14 mouse cellular contexts compared by ENCODE assay signal in genomic region chr11:102107732-102108131, GRCm38 (mm10). TPM values are rescaled to one million over a fixed set of nuclear protein-coding genes. Genes with fewer than 3 reads are reported as not detected.
DNase-seq lines count a peak whose midpoint lies in the region; ATAC-seq lines count a peak whose summit lies in the region.
"Had no signal": no experiment of that assay in that cellular context is flagged by ENCODE, and none has a peak within 500 bp of the region (broad histone marks: within the 10 kb centered on the region; RNA-seq: fewer than 3 reads in every experiment).

Pyy (minus strand) TSS chr11:102107832.

- no peak for ATAC-seq in liver, embryonic 11.5 days (replicated peaks; ENCODE audit: low FRiP score)
- ATAC-seq in embryonic facial prominence, embryonic 11.5 days (replicated peaks; ENCODE audit: insufficient number of reproducible peaks, low FRiP score, low TSS enrichment, low read depth), result no peak
- no peak for ATAC-seq in limb, embryonic 13.5 days (ENCODE audit: low FRiP score, low read depth)

- H3K9ac ChIP-seq in liver, embryonic 11.5 days (ENCODE audit: low read depth, low read length), result no peak within 1 kb of the TSS
- no peak within 1 kb of the TSS for H3K9ac ChIP-seq in embryonic facial prominence, embryonic 11.5 days (replicated peaks; ENCODE audit: low read length)
- peak within 1 kb of the TSS; percentile 19; the same call in 1 of the 2 replicates for H3K9ac ChIP-seq in limb, embryonic 13.5 days

- no peak within 1 kb of the TSS; the same call in 1 of the 2 replicates for H3K27ac ChIP-seq in heart, embryonic 10.5 days
- H3K27ac ChIP-seq in liver, embryonic 11.5 days (ENCODE audit: low read depth, low read length), result no peak within 1 kb of the TSS
- no peak within 1 kb of the TSS for H3K27ac ChIP-seq in embryonic facial prominence, embryonic 11.5 days (replicated peaks; ENCODE audit: low read depth, low read length)
- H3K27ac ChIP-seq in limb, embryonic 13.5 days, result no peak within 1 kb of the TSS

- H3K9me3 ChIP-seq in heart, embryonic 10.5 days, result no peaks in the 10 kb centered on the region
- H3K9me3 ChIP-seq in liver, embryonic 11.5 days (ENCODE audit: control insufficient read depth, low read length), result no peaks in the 10 kb centered on the region
- no peaks in the 10 kb centered on the region for H3K9me3 ChIP-seq in embryonic facial prominence, embryonic 11.5 days (replicated peaks; ENCODE audit: control insufficient read depth, low read length)
- no peaks in the 10 kb centered on the region for H3K9me3 ChIP-seq in limb, embryonic 13.5 days

- no peak for DNase-seq in heart, embryonic 10.5 days (ENCODE audit: low spot score)
- DNase-seq in heart, adult 9 months (ENCODE audit: low spot score in 2 of 2), result no peak
- no peak for DNase-seq in liver, embryonic 11.5 days (ENCODE audit: low spot score)
- no peak for DNase-seq in liver
- DNase-seq in embryonic facial prominence, embryonic 11.5 days (ENCODE audit: low spot score), result no peak
- DNase-seq in B cell, adult 2 months, result no peak
- no peak for DNase-seq in cerebellum, adult 18-20 months
- DNase-seq: adrenal gland, postnatal 10 days; cerebellum, adult 11-12 months; thymus, postnatal 36 days had no signal

- H3K36me3 ChIP-seq in heart, embryonic 10.5 days, result no peaks in the 10 kb centered on the region
- no peaks in the 10 kb centered on the region for H3K36me3 ChIP-seq in liver, embryonic 11.5 days (ENCODE audit: control insufficient read depth, insufficient read depth, low read length)
- no peaks in the 10 kb centered on the region for H3K36me3 ChIP-seq in embryonic facial prominence, embryonic 11.5 days (replicated peaks; ENCODE audit: control insufficient read depth, insufficient read depth, low read depth, low read length)
- H3K36me3 ChIP-seq in limb, embryonic 13.5 days, result no peaks in the 10 kb centered on the region

- H3K4me3 ChIP-seq in heart, embryonic 10.5 days, result peak within 1 kb of the TSS; percentile 42
- H3K4me3 ChIP-seq in liver, embryonic 11.5 days (ENCODE audit: low read depth, low read length), result no peak within 1 kb of the TSS
- peak within 1 kb of the TSS; percentile 5; the same call in 1 of the 2 replicates for H3K4me3 ChIP-seq in embryonic facial prominence, embryonic 11.5 days (ENCODE audit: low read depth, low read length)
- H3K4me3 ChIP-seq in limb, embryonic 13.5 days, result peak within 1 kb of the TSS; percentile 15; the same call in 1 of the 2 replicates
- H3K4me3 ChIP-seq: megakaryocyte, embryonic 14.5 days had no signal

- H3K27me3 ChIP-seq in heart, embryonic 10.5 days (ENCODE audit: insufficient read depth, poor library complexity, severe bottlenecking), result peaks cover 79% of the 10 kb centered on the region
- H3K27me3 ChIP-seq in liver, embryonic 11.5 days (replicated peaks; ENCODE audit: control insufficient read depth, insufficient read depth, low read length), result peaks cover 72% of the 10 kb centered on the region
- H3K27me3 ChIP-seq in embryonic facial prominence, embryonic 11.5 days (ENCODE audit: control insufficient read depth, insufficient read depth, low read length), result peaks cover 39% of the 10 kb centered on the region
- peaks cover 78% of the 10 kb centered on the region for H3K27me3 ChIP-seq in limb, embryonic 13.5 days

- H3K4me1 ChIP-seq in heart, embryonic 10.5 days, result peaks cover 14% of the 10 kb centered on the region
- peaks cover 7% of the 10 kb centered on the region; the same call in 1 of the 2 replicates for H3K4me1 ChIP-seq in liver, embryonic 11.5 days (replicated peaks; ENCODE audit: control insufficient read depth, insufficient read depth, low read length)
- H3K4me1 ChIP-seq in embryonic facial prominence, embryonic 11.5 days (ENCODE audit: control insufficient read depth, insufficient read depth, low read length), result no peaks in the 10 kb centered on the region
- H3K4me1 ChIP-seq in limb, embryonic 13.5 days, result peaks cover 11% of the 10 kb centered on the region

- 10% methylated on average over 9 of the region's 9 CpGs for WGBS in heart, embryonic 10.5 days
- WGBS in liver, embryonic 11.5 days, result 18% methylated on average over 9 of the region's 9 CpGs
- 13% methylated on average over 9 of the region's 9 CpGs for WGBS in embryonic facial prominence, embryonic 11.5 days
- 15% methylated on average over 8 of the region's 9 CpGs for WGBS in limb, embryonic 13.5 days

- peak within 1 kb of the TSS; percentile 17; the same call in 1 of the 2 replicates for H3K4me2 ChIP-seq in liver, embryonic 11.5 days
- H3K4me2 ChIP-seq in embryonic facial prominence, embryonic 11.5 days (ENCODE audit: low read depth, low read length), result no peak within 1 kb of the TSS
- peak within 1 kb of the TSS; percentile 42 for H3K4me2 ChIP-seq in limb, embryonic 13.5 days (replicated peaks)

RNA-seq across cellular contexts. Expression of gene Pyy, which starts in this region (rescaled TPM):
- 3.0 TPM in 1 of 2 replicates, not detected in the other for polyA plus RNA-seq in heart, embryonic 10.5 days (2016; fragmentation: Nextera tagmentation; extraction: Ambion mirVana)
- 1.0 and 2.4 TPM in 2 replicates for polyA plus RNA-seq in liver, embryonic 11.5 days (2014; fragmentation: Nextera tagmentation; extraction: Ambion mirVana)
- not detected in 2 replicates for polyA plus RNA-seq in embryonic facial prominence, embryonic 11.5 days (2014; fragmentation: Nextera tagmentation; extraction: Ambion mirVana)
- polyA plus RNA-seq in limb, embryonic 13.5 days (2015; fragmentation: Nextera tagmentation; extraction: Ambion mirVana), result not detected in 2 replicates
- polyA plus RNA-seq: limb, embryonic 11.5 days; spleen, adult 2 months had no signal
